Comparison of ENCODE assay signal across 10 mouse cellular contexts in the genomic region with DNA sequence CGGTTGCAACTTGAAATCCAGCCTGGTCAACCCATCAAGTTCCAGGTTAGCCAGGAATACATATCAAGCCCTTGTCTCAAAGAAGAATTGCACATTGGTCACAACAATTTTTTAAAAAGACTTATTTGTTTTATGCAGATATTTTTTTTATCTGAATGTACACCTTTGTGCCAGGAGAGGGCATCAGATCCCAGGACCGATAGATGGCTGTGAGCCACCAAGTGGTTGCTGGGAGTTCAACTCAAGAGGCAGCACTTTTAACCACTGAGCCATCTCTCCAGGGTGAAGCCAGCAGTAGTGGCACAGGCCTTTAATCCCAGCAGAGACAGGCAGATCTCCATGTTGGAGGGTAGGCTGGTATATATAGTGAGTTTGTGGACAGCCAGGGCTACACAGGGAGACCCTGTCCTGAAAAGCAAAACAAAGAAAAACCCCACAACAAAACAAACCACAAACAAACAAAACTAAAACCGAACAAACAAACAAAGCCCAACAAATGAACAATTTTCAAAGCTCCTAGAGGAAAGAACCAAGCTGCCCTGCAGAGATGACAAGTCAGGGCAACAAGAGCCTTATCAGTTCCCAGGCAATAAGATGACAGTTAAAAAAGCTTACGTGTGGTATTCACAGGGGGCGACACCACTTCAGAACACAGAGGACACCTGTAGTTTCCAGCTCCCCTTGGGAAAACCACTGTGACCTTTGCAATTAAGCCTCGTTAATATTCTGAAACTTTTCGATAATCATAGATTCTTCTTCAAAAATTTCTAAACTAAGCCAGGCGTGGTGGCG. TPM values are rescaled to one million over a fixed set of nuclear protein-coding genes. Genes with fewer than 3 reads are reported as not detected.
A peak's percentile ranks its signal among the peaks of the same experiment; 100 is the strongest.
DNase-seq lines count a peak whose midpoint lies in the region; ATAC-seq and TF ChIP-seq lines count a peak whose summit lies in the region.
"Had no signal": no experiment of that assay in that cellular context is flagged by ENCODE, and none has a peak within 500 bp of the region (broad histone marks: within the 10 kb centered on the region; RNA-seq: fewer than 3 reads in every experiment).

No protein-coding gene starts in this region.

- H3K4me1 ChIP-seq in neural tube, embryonic 11.5 days (ENCODE audit: control insufficient read depth, insufficient read depth, low read length): peaks cover 10% of the 10 kb centered on the region
- H3K4me1 ChIP-seq in neural tube, embryonic 15.5 days: peaks cover 24% of the 10 kb centered on the region
- no peaks in the 10 kb centered on the region; the same call in 1 of the 2 replicates for H3K4me1 ChIP-seq in cortical plate, adult 2 months (ENCODE audit: control insufficient read depth, insufficient read depth, low read length)
- peaks cover 50% of the 10 kb centered on the region for H3K4me1 ChIP-seq in liver, embryonic 16.5 days (ENCODE audit: control insufficient read depth, low read depth, low read length)
- H3K4me1 ChIP-seq in heart, embryonic 10.5 days: peaks cover 13% of the 10 kb centered on the region

- H3K4me2 ChIP-seq in neural tube, embryonic 11.5 days (ENCODE audit: low read depth): no peak overlapping the region
- H3K4me2 ChIP-seq in neural tube, embryonic 15.5 days: no peak overlapping the region
- H3K4me2 ChIP-seq in liver, embryonic 16.5 days (ENCODE audit: low read depth, low read length): no peak overlapping the region
- H3K4me2 ChIP-seq: heart, embryonic 15.5 days had no signal

- no peaks in the 10 kb centered on the region for H3K9me3 ChIP-seq in neural tube, embryonic 11.5 days (ENCODE audit: control insufficient read depth, low read length)
- H3K9me3 ChIP-seq in neural tube, embryonic 15.5 days (replicated peaks): no peaks in the 10 kb centered on the region
- no peaks in the 10 kb centered on the region for H3K9me3 ChIP-seq in liver, embryonic 16.5 days (replicated peaks; ENCODE audit: control insufficient read depth, low read length)
- H3K9me3 ChIP-seq in heart, embryonic 10.5 days: no peaks in the 10 kb centered on the region
- H3K9me3 ChIP-seq: heart, embryonic 15.5 days had no signal

- DNase-seq in cerebellum, adult 9-10 months: peak; percentile 51
- no peak for DNase-seq in cerebellum, adult 8-10 months
- DNase-seq in neural tube, embryonic 11.5 days (ENCODE audit: low spot score): peak; percentile 21
- DNase-seq in thymus, postnatal 10 days (ENCODE audit: low spot score in 2 of 2): peak; percentile 31 to 60
- DNase-seq in heart, embryonic 10.5 days (ENCODE audit: low spot score): no peak

- no peak for ATAC-seq in neural tube, embryonic 11.5 days (ENCODE audit: insufficient read depth, low FRiP score, low TSS enrichment)
- no peak for ATAC-seq in neural tube, embryonic 15.5 days (ENCODE audit: low FRiP score)
- no peak for ATAC-seq in liver, embryonic 16.5 days (ENCODE audit: low read depth)

- WGBS in neural tube, embryonic 11.5 days: 79% methylated on average over 9 of the region's 9 CpGs
- WGBS in neural tube, embryonic 15.5 days: 77% methylated on average over 9 of the region's 9 CpGs
- WGBS in liver, embryonic 16.5 days (ENCODE audit: insufficient replicate concordance): 37% methylated on average over 9 of the region's 9 CpGs
- WGBS in heart, embryonic 10.5 days: 71% methylated on average over 9 of the region's 9 CpGs

- peak; percentile 49 for TF ChIP-seq CTCF in cortical plate, adult 2 months (IDR thresholded peaks at IDR 0.05; ENCODE audit: extremely low read depth, insufficient read depth, low read length)

- no peak overlapping the region for H3K9ac ChIP-seq in neural tube, embryonic 11.5 days (ENCODE audit: low read length)
- no peak overlapping the region for H3K9ac ChIP-seq in neural tube, embryonic 15.5 days (replicated peaks)
- no peak overlapping the region for H3K9ac ChIP-seq in liver, embryonic 16.5 days (ENCODE audit: low read depth, low read length)
- H3K9ac ChIP-seq: heart, embryonic 15.5 days had no signal

- no peaks in the 10 kb centered on the region for H3K27me3 ChIP-seq in neural tube, embryonic 11.5 days (ENCODE audit: control insufficient read depth, insufficient read depth, low read length)
- no peaks in the 10 kb centered on the region for H3K27me3 ChIP-seq in neural tube, embryonic 15.5 days (replicated peaks)
- no peaks in the 10 kb centered on the region for H3K27me3 ChIP-seq in liver, embryonic 16.5 days (ENCODE audit: control insufficient read depth, insufficient read depth, low read depth, low read length)
- H3K27me3 ChIP-seq in heart, embryonic 10.5 days (ENCODE audit: insufficient read depth, poor library complexity, severe bottlenecking): no peaks in the 10 kb centered on the region
- H3K27me3 ChIP-seq: heart, embryonic 15.5 days had no signal

- no peaks in the 10 kb centered on the region for H3K36me3 ChIP-seq in neural tube, embryonic 11.5 days (ENCODE audit: control insufficient read depth, insufficient read depth, low read length)
- no peaks in the 10 kb centered on the region for H3K36me3 ChIP-seq in neural tube, embryonic 15.5 days
- no peaks in the 10 kb centered on the region for H3K36me3 ChIP-seq in liver, embryonic 16.5 days (ENCODE audit: control insufficient read depth, insufficient read depth)
- no peaks in the 10 kb centered on the region for H3K36me3 ChIP-seq in heart, embryonic 10.5 days
- H3K36me3 ChIP-seq: heart, embryonic 15.5 days had no signal

- no peak overlapping the region for H3K4me3 ChIP-seq in neural tube, embryonic 11.5 days (ENCODE audit: low read depth, low read length)
- H3K4me3 ChIP-seq in neural tube, embryonic 15.5 days (replicated peaks): no peak overlapping the region
- no peak overlapping the region for H3K4me3 ChIP-seq in cortical plate, adult 2 months (ENCODE audit: insufficient read depth, low read length)
- no peak overlapping the region for H3K4me3 ChIP-seq in liver, embryonic 16.5 days (ENCODE audit: low read depth, low read length)
- H3K4me3 ChIP-seq in heart, embryonic 10.5 days: no peak overlapping the region
- H3K4me3 ChIP-seq: heart, embryonic 15.5 days; myocyte had no signal

- TF ChIP-seq POLR2A in cortical plate, adult 2 months (IDR thresholded peaks at IDR 0.05; ENCODE audit: extremely low read depth, insufficient read depth, low read length): no peak

- H3K27ac ChIP-seq in neural tube, embryonic 11.5 days (ENCODE audit: low read depth, low read length): no peak overlapping the region
- no peak overlapping the region for H3K27ac ChIP-seq in neural tube, embryonic 15.5 days (replicated peaks)
- H3K27ac ChIP-seq in cortical plate, adult 2 months (ENCODE audit: insufficient read depth, low read length): no peak overlapping the region
- peak overlapping the region; percentile 62 for H3K27ac ChIP-seq in liver, embryonic 16.5 days (ENCODE audit: low read length)
- no peak overlapping the region for H3K27ac ChIP-seq in heart, embryonic 10.5 days
- H3K27ac ChIP-seq: heart, embryonic 15.5 days had no signal

RNA-seq across cellular contexts. Expression of gene Os9, which starts 4.5 kb away (rescaled TPM):
- polyA plus RNA-seq in neural tube, embryonic 11.5 days (2014; fragmentation: Nextera tagmentation; extraction: Ambion mirVana): 56.2 and 68.9 TPM in 2 replicates
- 127 and 130 TPM in 2 replicates for polyA plus RNA-seq in neural tube, embryonic 15.5 days (2015; fragmentation: Nextera tagmentation; extraction: Ambion mirVana)
- polyA plus RNA-seq in cortical plate, adult 2 months (2012; rRNA removed): 106 TPM in 2 replicates
- polyA plus RNA-seq in liver, embryonic 16.5 days (2015; fragmentation: Nextera tagmentation; extraction: Ambion mirVana): 58.9 and 65.6 TPM in 2 replicates
- polyA plus RNA-seq in heart, embryonic 10.5 days (2016; fragmentation: Nextera tagmentation; extraction: Ambion mirVana): 44.4 and 48.8 TPM in 2 replicates

RNA-seq across cellular contexts. Expression of gene B4galnt1, which starts 39.6 kb away (rescaled TPM):
- 17.3 and 19.9 TPM in 2 replicates for polyA plus RNA-seq in neural tube, embryonic 11.5 days (2014; fragmentation: Nextera tagmentation; extraction: Ambion mirVana)
- 69.5 and 70.4 TPM in 2 replicates for polyA plus RNA-seq in neural tube, embryonic 15.5 days (2015; fragmentation: Nextera tagmentation; extraction: Ambion mirVana)
- 127 and 129 TPM in 2 replicates for polyA plus RNA-seq in cortical plate, adult 2 months (2012; rRNA removed)
- polyA plus RNA-seq in liver, embryonic 16.5 days (2015; fragmentation: Nextera tagmentation; extraction: Ambion mirVana): 18.7 and 24.3 TPM in 2 replicates
- 1.5 and 3.6 TPM in 2 replicates for polyA plus RNA-seq in heart, embryonic 10.5 days (2016; fragmentation: Nextera tagmentation; extraction: Ambion mirVana)

RNA-seq across cellular contexts. Expression of gene Agap2, which starts 50.3 kb away (rescaled TPM):
- polyA plus RNA-seq in neural tube, embryonic 11.5 days (2014; fragmentation: Nextera tagmentation; extraction: Ambion mirVana): 0.94 and 1.4 TPM in 2 replicates
- 4.6 and 5.3 TPM in 2 replicates for polyA plus RNA-seq in neural tube, embryonic 15.5 days (2015; fragmentation: Nextera tagmentation; extraction: Ambion mirVana)
- polyA plus RNA-seq in cortical plate, adult 2 months (2012; rRNA removed): 383 and 414 TPM in 2 replicates
- 0.71 and 1.2 TPM in 2 replicates for polyA plus RNA-seq in liver, embryonic 16.5 days (2015; fragmentation: Nextera tagmentation; extraction: Ambion mirVana)
- 0.50 TPM in 1 of 2 replicates, not detected in the other for polyA plus RNA-seq in heart, embryonic 10.5 days (2016; fragmentation: Nextera tagmentation; extraction: Ambion mirVana)
- polyA plus RNA-seq: heart, embryonic 15.5 days had no signal

RNA-seq across cellular contexts. Expression of gene Slc26a10, which starts 55.0 kb away (rescaled TPM):
- polyA plus RNA-seq in neural tube, embryonic 11.5 days (2014; fragmentation: Nextera tagmentation; extraction: Ambion mirVana): 0.36 and 0.89 TPM in 2 replicates
- 1.0 TPM in 2 replicates for polyA plus RNA-seq in neural tube, embryonic 15.5 days (2015; fragmentation: Nextera tagmentation; extraction: Ambion mirVana)
- 8.7 TPM in 2 replicates for polyA plus RNA-seq in cortical plate, adult 2 months (2012; rRNA removed)
- 2.2 and 2.7 TPM in 2 replicates for polyA plus RNA-seq in liver, embryonic 16.5 days (2015; fragmentation: Nextera tagmentation; extraction: Ambion mirVana)
- 9.2 and 12.9 TPM in 2 replicates for polyA plus RNA-seq in heart, embryonic 10.5 days (2016; fragmentation: Nextera tagmentation; extraction: Ambion mirVana)

RNA-seq across cellular contexts. Expression of gene Tspan31, which starts 55.3 kb away (rescaled TPM):
- polyA plus RNA-seq in neural tube, embryonic 11.5 days (2014; fragmentation: Nextera tagmentation; extraction: Ambion mirVana): 96.5 and 99.9 TPM in 2 replicates
- 108 and 123 TPM in 2 replicates for polyA plus RNA-seq in neural tube, embryonic 15.5 days (2015; fragmentation: Nextera tagmentation; extraction: Ambion mirVana)
- 81.3 and 88.3 TPM in 2 replicates for polyA plus RNA-seq in cortical plate, adult 2 months (2012; rRNA removed)
- polyA plus RNA-seq in liver, embryonic 16.5 days (2015; fragmentation: Nextera tagmentation; extraction: Ambion mirVana): 87.4 and 96.7 TPM in 2 replicates
- 138 and 154 TPM in 2 replicates for polyA plus RNA-seq in heart, embryonic 10.5 days (2016; fragmentation: Nextera tagmentation; extraction: Ambion mirVana)

Comparison
In these comparisons a context has a peak if more than half of its experiments do, and no peak if none do; other contexts are left out.
1. DNase-seq: peak in cerebellum, adult 9-10 months (single experiment), neural tube, embryonic 11.5 days (single experiment) and thymus, postnatal 10 days (2 of 2); none in cerebellum, adult 8-10 months (single experiment) and heart, embryonic 10.5 days (single experiment).
2. RNA of gene Agap2, which starts 50.3 kb away (polyA plus RNA-seq): 383 to 414 TPM in cortical plate, adult 2 months; 4.6 to 5.3 TPM in neural tube, embryonic 15.5 days, 0.71 to 1.2 TPM in liver, embryonic 16.5 days, 0.94 to 1.4 TPM in neural tube, embryonic 11.5 days and 0.50 TPM in heart, embryonic 10.5 days; every median in the first group is over 10 times any median in the second.